ENCODE assay signal across 20 mouse cellular contexts in the genomic region with DNA sequence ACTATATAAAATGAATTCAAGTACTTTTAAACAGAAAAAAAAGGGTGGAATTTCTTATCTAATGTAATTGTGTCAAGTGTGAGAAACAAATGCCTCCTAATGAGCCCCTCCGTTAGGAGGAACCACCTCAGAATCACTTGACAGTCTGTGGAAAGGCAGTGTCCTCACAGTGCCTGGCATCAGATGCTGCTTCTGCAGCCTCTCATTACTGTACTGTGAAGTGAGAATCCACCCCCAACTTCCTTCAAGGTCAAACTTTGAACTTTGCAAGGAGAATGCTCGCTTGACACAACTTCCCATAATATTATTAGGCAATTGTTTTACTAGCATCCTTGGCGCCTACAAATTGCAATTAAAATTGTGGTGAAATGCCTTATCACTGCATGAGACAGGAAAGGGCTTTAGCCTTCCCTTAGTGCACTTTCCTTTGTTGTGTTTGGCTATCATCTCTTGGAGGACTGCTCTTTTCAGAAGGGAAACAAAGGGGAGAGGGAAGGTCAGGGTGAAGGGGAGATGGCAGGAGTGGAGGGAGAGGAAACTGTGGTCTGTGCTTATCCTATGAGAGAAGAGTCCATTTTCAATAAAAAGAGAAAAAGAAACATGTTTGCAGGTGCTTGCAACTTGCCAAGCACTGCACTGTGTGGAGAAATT. TPM values are rescaled to one million over a fixed set of nuclear protein-coding genes. Genes with fewer than 3 reads are reported as not detected.
DNase-seq lines count a peak whose midpoint lies in the region; ATAC-seq and TF ChIP-seq lines count a peak whose summit lies in the region.
"Had no signal": no experiment of that assay in that cellular context is flagged by ENCODE, and none has a peak within 500 bp of the region (broad histone marks: within the 10 kb centered on the region; RNA-seq: fewer than 3 reads in every experiment).

No protein-coding gene starts in this region.

- ATAC-seq in heart, embryonic 16.5 days (replicated peaks; ENCODE audit: extremely low read depth, insufficient read depth, low FRiP score) = peak; percentile 63
- 0 out of 2 replicates have a peak, but pooled peaks have one; percentile 39 for ATAC-seq in megakaryocyte progenitor cell, adult 5-6 weeks (replicated peaks; ENCODE audit: poor library complexity)
- ATAC-seq: midbrain, embryonic 13.5 days had no signal

- no peak for TF ChIP-seq EP300 in heart, adult 2 months (IDR thresholded peaks at IDR 0.05; ENCODE audit: insufficient read depth, low read depth, low read length)

- TF ChIP-seq POLR2A in heart, adult 2 months (IDR thresholded peaks at IDR 0.05; ENCODE audit: insufficient read depth, low read depth, low read length) = no peak
- no peak for TF ChIP-seq POLR2A in liver, adult 2 months (IDR thresholded peaks at IDR 0.05; ENCODE audit: extremely low read depth, insufficient read depth, low read length)

- H3K27me3 ChIP-seq in heart, adult 2 months (ENCODE audit: control insufficient read depth, insufficient read depth, low read length) = no peaks in the 10 kb centered on the region
- no peaks in the 10 kb centered on the region for H3K27me3 ChIP-seq in liver, adult 2 months (ENCODE audit: control insufficient read depth, insufficient read depth, low read length)
- no peaks in the 10 kb centered on the region for H3K27me3 ChIP-seq in heart, embryonic 16.5 days (ENCODE audit: control insufficient read depth, insufficient read depth, low read length)
- H3K27me3 ChIP-seq: midbrain, embryonic 13.5 days had no signal

- no peak overlapping the region for H3K27ac ChIP-seq in heart, adult 2 months
- no peak overlapping the region for H3K27ac ChIP-seq in liver, adult 2 months (replicated peaks; ENCODE audit: insufficient read depth, low read depth, low read length)
- peak overlapping the region; percentile 47; the same call in 1 of the 2 replicates for H3K27ac ChIP-seq in heart, embryonic 16.5 days (ENCODE audit: low read length)
- H3K27ac ChIP-seq: gastrocnemius, adult 2 months; hindbrain, embryonic 10.5 days; macrophage; midbrain, embryonic 13.5 days had no signal

- intact Hi-C loops in heart, adult 2 months (cut with DNase I) = no loop called here

- H3K4me3 ChIP-seq in heart, adult 2 months = no peak overlapping the region
- no peak overlapping the region for H3K4me3 ChIP-seq in liver, adult 2 months (ENCODE audit: insufficient read depth, low read depth, low read length)
- H3K4me3 ChIP-seq in heart, embryonic 16.5 days (ENCODE audit: low read length) = no peak overlapping the region
- H3K4me3 ChIP-seq: gastrocnemius, adult 2 months; hindbrain, embryonic 10.5 days; midbrain, embryonic 13.5 days had no signal

- no peaks in the 10 kb centered on the region for H3K79me2 ChIP-seq in heart, adult 2 months (replicated peaks; ENCODE audit: control insufficient read depth, insufficient read depth, low read length)
- no peaks in the 10 kb centered on the region for H3K79me2 ChIP-seq in liver, adult 2 months (ENCODE audit: control insufficient read depth, insufficient read depth, low read length)

- DNase-seq in heart, adult 8-10 months (ENCODE audit: low spot score) = peak; percentile 32
- no peak for DNase-seq in heart, adult 2 months
- peak; percentile 27 for DNase-seq in liver, adult 2 months (ENCODE audit: extremely low read depth, low read depth, low spot score)
- DNase-seq in liver = no peak
- DNase-seq in layer of hippocampus, postnatal 14 days (ENCODE audit: low spot score in 2 of 2) = no peak
- DNase-seq in right cerebral cortex, postnatal 4 days = no peak
- DNase-seq: adrenal gland, adult 8-10 months; cerebellum, postnatal 10 days; gastrocnemius, adult 2 months; kidney, postnatal 25 days; lung, adult 18-20 months; thymus, postnatal 4 days had no signal

- H3K4me1 ChIP-seq in heart, adult 2 months (ENCODE audit: control insufficient read depth, insufficient read depth, low read length) = no peaks in the 10 kb centered on the region
- peaks cover 6% of the 10 kb centered on the region for H3K4me1 ChIP-seq in liver, adult 2 months (ENCODE audit: control insufficient read depth, insufficient read depth, low read length)
- H3K4me1 ChIP-seq in heart, embryonic 16.5 days (ENCODE audit: control insufficient read depth, insufficient read depth, low read length) = peaks cover 4% of the 10 kb centered on the region; the same call in 1 of the 2 replicates
- H3K4me1 ChIP-seq: hindbrain, embryonic 10.5 days; midbrain, embryonic 13.5 days had no signal

- no peak overlapping the region for H3K9ac ChIP-seq in heart, adult 2 months (ENCODE audit: low read depth, low read length)
- no peak overlapping the region for H3K9ac ChIP-seq in liver, adult 2 months (ENCODE audit: low read depth, low read length)
- H3K9ac ChIP-seq in heart, embryonic 16.5 days (ENCODE audit: low read length) = no peak overlapping the region
- H3K9ac ChIP-seq: midbrain, embryonic 13.5 days had no signal

- no peaks in the 10 kb centered on the region for H3K36me3 ChIP-seq in heart, adult 2 months (ENCODE audit: control insufficient read depth, insufficient read depth, low read length)
- H3K36me3 ChIP-seq in liver, adult 2 months (ENCODE audit: control insufficient read depth, insufficient read depth, low read length) = no peaks in the 10 kb centered on the region
- no peaks in the 10 kb centered on the region for H3K36me3 ChIP-seq in heart, embryonic 16.5 days (ENCODE audit: control insufficient read depth, insufficient read depth)
- H3K36me3 ChIP-seq: hindbrain, embryonic 10.5 days; midbrain, embryonic 13.5 days had no signal

- WGBS in heart, adult 2 months = 36% methylated on average over 3 of the region's 3 CpGs
- WGBS in liver, adult 2 months = 32% methylated on average over 3 of the region's 3 CpGs
- 29% methylated on average over 3 of the region's 3 CpGs for WGBS in heart, embryonic 16.5 days

- H3K9me3 ChIP-seq in heart, embryonic 16.5 days (replicated peaks; ENCODE audit: control insufficient read depth, low read length) = no peaks in the 10 kb centered on the region
- H3K9me3 ChIP-seq: hindbrain, embryonic 10.5 days; midbrain, embryonic 13.5 days had no signal

- TF ChIP-seq CTCF in heart, adult 2 months (IDR thresholded peaks at IDR 0.05) = no peak
- TF ChIP-seq CTCF in liver, adult 2 months (IDR thresholded peaks at IDR 0.05; ENCODE audit: low read depth, low read length) = no peak

- no peak overlapping the region for H3K4me2 ChIP-seq in heart, embryonic 16.5 days (ENCODE audit: low read depth, low read length)
- H3K4me2 ChIP-seq: midbrain, embryonic 13.5 days had no signal

RNA-seq across cellular contexts. Expression of a gene that starts 5.3 kb away (rescaled TPM):
- total RNA-seq in heart, adult 8-10 months (2022) = 1 to 10 TPM; 1.2 to 2.7 (median 1.6) TPM
- 1 to 10 TPM; 1.4 to 2.0 TPM for total RNA-seq in heart, adult 2 months (2021)
- polyA plus RNA-seq in heart, adult 2 months (2012; rRNA removed) = 0.18 and 0.44 TPM in 2 replicates
- 0.07 TPM in 1 of 2 replicates, not detected in the other for total RNA-seq in liver, adult 2 months (2014; rRNA removed)
- polyA plus RNA-seq in liver, adult 2 months (2012; rRNA removed) = 0.06 TPM in 2 replicates
- polyA plus RNA-seq in heart, embryonic 16.5 days (2015; fragmentation: Nextera tagmentation; extraction: Ambion mirVana) = 1.7 and 3.6 TPM in 2 replicates
- total RNA-seq in megakaryocyte progenitor cell, adult 5-6 weeks (2015) = not detected in 2 replicates
- total RNA-seq in megakaryocyte progenitor cell, adult 5-6 weeks (2017) = not detected in 2 replicates
- not detected for total RNA-seq in layer of hippocampus, postnatal 14 days (2021)
- total RNA-seq: gastrocnemius, adult 2 months; left cerebral cortex, postnatal 25 days had no signal
- polyA plus RNA-seq: macrophage; neural tube, embryonic 14.5 days had no signal

RNA-seq across cellular contexts. Expression of a gene that starts 23.1 kb away (rescaled TPM):
- total RNA-seq in heart, adult 8-10 months (2022) = not detected
- total RNA-seq in heart, adult 2 months (2021) = not detected
- polyA plus RNA-seq in heart, adult 2 months (2012; rRNA removed) = not detected in 2 replicates
- total RNA-seq in liver, adult 2 months (2014; rRNA removed) = not detected in 2 replicates
- polyA plus RNA-seq in liver, adult 2 months (2012; rRNA removed) = not detected in 2 replicates
- polyA plus RNA-seq in heart, embryonic 16.5 days (2015; fragmentation: Nextera tagmentation; extraction: Ambion mirVana) = not detected in 2 replicates
- not detected in 2 replicates for total RNA-seq in megakaryocyte progenitor cell, adult 5-6 weeks (2015)
- total RNA-seq in megakaryocyte progenitor cell, adult 5-6 weeks (2017) = not detected in 2 replicates
- total RNA-seq in layer of hippocampus, postnatal 14 days (2021) = not detected
- total RNA-seq: adrenal gland, adult 8-10 months; gastrocnemius, adult 2 months; layer of hippocampus, postnatal 10 days; left cerebral cortex, postnatal 25 days had no signal
- polyA plus RNA-seq: hindbrain, embryonic 10.5 days; macrophage; midbrain, embryonic 13.5 days; neural tube, embryonic 14.5 days had no signal

Comparison
In these comparisons a context has a peak if more than half of its experiments do, and no peak if none do; other contexts are left out.
1. DNase-seq: peak in heart, adult 8-10 months (single experiment) and liver, adult 2 months (single experiment); none in heart, adult 2 months (0 of 2), liver (single experiment), layer of hippocampus, postnatal 14 days (0 of 2) and right cerebral cortex, postnatal 4 days (single experiment).